Comparison of ENCODE assay signal across 15 mouse cellular contexts in the genomic region with DNA sequence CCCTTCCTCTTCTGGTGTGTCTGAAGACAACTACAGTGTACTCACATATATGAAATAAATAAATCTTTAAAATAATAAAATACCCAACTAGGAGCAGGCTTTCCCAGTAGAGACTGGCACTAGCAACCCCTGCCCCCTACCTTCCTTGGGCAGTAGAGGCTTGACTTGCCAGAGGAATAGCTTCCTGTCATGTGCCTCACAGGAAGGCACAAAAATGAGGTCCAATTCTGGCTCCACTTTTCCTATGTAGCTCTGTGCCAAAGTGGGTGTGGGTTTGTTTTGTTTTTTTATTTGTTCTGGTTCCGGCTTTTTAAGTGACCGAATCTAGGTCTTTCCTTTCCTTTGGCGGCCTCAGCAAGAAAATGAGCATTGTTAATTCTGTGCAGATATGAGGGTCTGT. TPM values are rescaled to one million over a fixed set of nuclear protein-coding genes. Genes with fewer than 3 reads are reported as not detected.
A peak's percentile ranks its signal among the peaks of the same experiment; 100 is the strongest.
DNase-seq lines count a peak whose midpoint lies in the region; ATAC-seq lines count a peak whose summit lies in the region.
"Had no signal": no experiment of that assay in that cellular context is flagged by ENCODE, and none has a peak within 500 bp of the region (broad histone marks: within the 10 kb centered on the region; RNA-seq: fewer than 3 reads in every experiment).

No protein-coding gene starts in this region.

- H3K4me2 ChIP-seq in liver, embryonic 15.5 days: no peak overlapping the region
- H3K4me2 ChIP-seq in kidney, embryonic 16.5 days (replicated peaks; ENCODE audit: low read depth, low read length): no peak overlapping the region
- H3K4me2 ChIP-seq: embryonic facial prominence, embryonic 12.5 days; intestine, embryonic 15.5 days had no signal

- no peaks in the 10 kb centered on the region for H3K9me3 ChIP-seq in liver, embryonic 15.5 days (replicated peaks)
- no peaks in the 10 kb centered on the region for H3K9me3 ChIP-seq in kidney, embryonic 16.5 days (ENCODE audit: low read length)
- H3K9me3 ChIP-seq: embryonic facial prominence, embryonic 12.5 days; intestine, embryonic 15.5 days had no signal

- H3K4me1 ChIP-seq in liver, embryonic 15.5 days (replicated peaks): peaks cover 13% of the 10 kb centered on the region
- H3K4me1 ChIP-seq in kidney, embryonic 16.5 days (ENCODE audit: insufficient read depth, low read length): peaks cover 8% of the 10 kb centered on the region; the same call in 1 of the 2 replicates

- peak; percentile 5 for DNase-seq in gastrocnemius, adult 18-20 months (ENCODE audit: low spot score)
- no peak for DNase-seq in gastrocnemius, postnatal 4 days (ENCODE audit: low spot score in 2 of 2)
- no peak for DNase-seq in liver
- peak; percentile 81 for DNase-seq in lung, postnatal 36 days
- DNase-seq in right cerebral cortex, postnatal 10 days (ENCODE audit: low spot score in 2 of 2): no peak
- DNase-seq in layer of hippocampus, postnatal 10 days (ENCODE audit: low spot score in 2 of 2): no peak
- DNase-seq: B cell, adult 2 months; cerebellum, adult 9-10 months; forebrain, postnatal 0 days; right cerebral cortex, postnatal 4 days had no signal

- 65% methylated on average over 3 of the region's 3 CpGs for WGBS in liver, embryonic 15.5 days (ENCODE audit: insufficient replicate concordance)
- WGBS in kidney, embryonic 16.5 days: 75% methylated on average over 3 of the region's 3 CpGs

- no peaks in the 10 kb centered on the region for H3K36me3 ChIP-seq in liver, embryonic 15.5 days (replicated peaks)
- peaks cover 4% of the 10 kb centered on the region; the same call in 1 of the 2 replicates for H3K36me3 ChIP-seq in kidney, embryonic 16.5 days (ENCODE audit: insufficient read depth, low read length)
- H3K36me3 ChIP-seq: intestine, embryonic 15.5 days had no signal

- H3K27ac ChIP-seq in liver, embryonic 15.5 days (replicated peaks): no peak overlapping the region
- no peak overlapping the region for H3K27ac ChIP-seq in kidney, embryonic 16.5 days (ENCODE audit: low read length)
- H3K27ac ChIP-seq: embryonic facial prominence, embryonic 12.5 days; intestine, embryonic 15.5 days had no signal

- no peak overlapping the region for H3K9ac ChIP-seq in liver, embryonic 15.5 days
- no peak overlapping the region for H3K9ac ChIP-seq in kidney, embryonic 16.5 days (replicated peaks; ENCODE audit: low read length)
- H3K9ac ChIP-seq: embryonic facial prominence, embryonic 12.5 days; forebrain, postnatal 0 days; intestine, embryonic 15.5 days had no signal

- peak; percentile 31; the same call in 1 of the 2 replicates for ATAC-seq in liver, embryonic 15.5 days (ENCODE audit: insufficient read depth)
- 0 out of 2 replicates have a peak, but pooled peaks have one; percentile 12 for ATAC-seq in kidney, embryonic 16.5 days (ENCODE audit: low FRiP score, low TSS enrichment)
- ATAC-seq: forebrain, postnatal 0 days; intestine, embryonic 15.5 days had no signal

- H3K4me3 ChIP-seq in liver, embryonic 15.5 days (replicated peaks): no peak overlapping the region
- H3K4me3 ChIP-seq in kidney, embryonic 16.5 days (ENCODE audit: low read length): no peak overlapping the region
- H3K4me3 ChIP-seq: embryonic facial prominence, embryonic 12.5 days; intestine, embryonic 15.5 days had no signal

- peaks cover 14% of the 10 kb centered on the region for H3K27me3 ChIP-seq in liver, embryonic 15.5 days
- H3K27me3 ChIP-seq in kidney, embryonic 16.5 days (ENCODE audit: insufficient read depth, low read length): no peaks in the 10 kb centered on the region
- H3K27me3 ChIP-seq: embryonic facial prominence, embryonic 12.5 days; intestine, embryonic 15.5 days had no signal

RNA-seq across cellular contexts. Expression of a gene that starts 5.7 kb away (rescaled TPM):
- 1 to 10 TPM; 2.2 to 2.8 TPM for total RNA-seq in gastrocnemius, adult 18-20 months (2021)
- 1 to 10 TPM; 4.7 to 5.8 TPM for total RNA-seq in gastrocnemius, postnatal 4 days (2021)
- 5.3 and 5.9 TPM in 2 replicates for polyA plus RNA-seq in liver, embryonic 15.5 days (2015; fragmentation: Nextera tagmentation; extraction: Ambion mirVana)
- 14.2 and 14.6 TPM in 2 replicates for polyA plus RNA-seq in kidney, embryonic 16.5 days (2015; fragmentation: Nextera tagmentation; extraction: Ambion mirVana)
- 10 to 100 TPM; 16.1 to 21.9 TPM for total RNA-seq in layer of hippocampus, postnatal 10 days (2021)
- total RNA-seq: granulocyte monocyte progenitor cell, adult 5-6 weeks had no signal

RNA-seq across cellular contexts. Expression of a gene that starts 17.3 kb away (rescaled TPM):
- 10 to 100 TPM; 30.0 to 31.1 TPM for total RNA-seq in gastrocnemius, adult 18-20 months (2021)
- total RNA-seq in gastrocnemius, postnatal 4 days (2021): 10 to 100 TPM; 66.8 to 74.1 TPM
- 23.4 and 24.6 TPM in 2 replicates for polyA plus RNA-seq in liver, embryonic 15.5 days (2015; fragmentation: Nextera tagmentation; extraction: Ambion mirVana)
- polyA plus RNA-seq in kidney, embryonic 16.5 days (2015; fragmentation: Nextera tagmentation; extraction: Ambion mirVana): 62.1 and 65.9 TPM in 2 replicates
- total RNA-seq in layer of hippocampus, postnatal 10 days (2021): 10 to 100 TPM; 73.0 to 81.2 TPM

Comparison
In these comparisons a context has a peak if more than half of its experiments do, and no peak if none do; other contexts are left out.
1. DNase-seq: peak in gastrocnemius, adult 18-20 months (single experiment) and lung, postnatal 36 days (single experiment); none in gastrocnemius, postnatal 4 days (0 of 2), liver (single experiment), right cerebral cortex, postnatal 10 days (0 of 2) and layer of hippocampus, postnatal 10 days (0 of 2).